Mouse (Mus musculus): ENCODE results near the gene P2ry14. TPM values are rescaled to one million over a fixed set of nuclear protein-coding genes. Genes with fewer than 3 reads are reported as not detected.
A peak's percentile ranks its signal among the peaks of the same experiment; 100 is the strongest.

Gene P2ry14
- 5.7 and 7.2 TPM in 2 replicates for total RNA-seq (2015)
- 5.0 and 8.0 TPM in 2 replicates for total RNA-seq (2017)

DNA sequence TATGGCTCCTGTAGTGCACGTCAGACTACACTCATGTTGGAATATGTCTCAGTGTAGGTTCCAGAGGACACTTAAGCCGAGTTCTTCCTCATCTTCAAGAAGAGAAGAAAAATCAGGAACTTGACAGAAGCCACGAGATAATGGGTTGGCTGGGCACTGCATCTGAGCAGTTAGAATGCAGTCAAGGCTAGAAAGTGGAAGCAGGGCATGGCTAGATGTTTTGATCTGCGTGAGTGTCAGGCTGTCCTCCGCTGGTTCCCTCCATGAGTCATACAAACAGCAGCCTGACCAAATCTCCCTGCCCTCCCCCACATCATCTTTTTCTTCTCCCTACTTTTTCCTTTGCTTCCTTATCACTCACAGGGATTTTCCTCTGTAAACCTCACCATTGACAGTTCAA is at the start of gene P2ry14:
P2ry14 (minus strand) TSS at position 195 of the 400 bp plus-strand sequence.
- ATAC-seq (replicated peaks; ENCODE audit: poor library complexity), result peak; percentile 79

DNA sequence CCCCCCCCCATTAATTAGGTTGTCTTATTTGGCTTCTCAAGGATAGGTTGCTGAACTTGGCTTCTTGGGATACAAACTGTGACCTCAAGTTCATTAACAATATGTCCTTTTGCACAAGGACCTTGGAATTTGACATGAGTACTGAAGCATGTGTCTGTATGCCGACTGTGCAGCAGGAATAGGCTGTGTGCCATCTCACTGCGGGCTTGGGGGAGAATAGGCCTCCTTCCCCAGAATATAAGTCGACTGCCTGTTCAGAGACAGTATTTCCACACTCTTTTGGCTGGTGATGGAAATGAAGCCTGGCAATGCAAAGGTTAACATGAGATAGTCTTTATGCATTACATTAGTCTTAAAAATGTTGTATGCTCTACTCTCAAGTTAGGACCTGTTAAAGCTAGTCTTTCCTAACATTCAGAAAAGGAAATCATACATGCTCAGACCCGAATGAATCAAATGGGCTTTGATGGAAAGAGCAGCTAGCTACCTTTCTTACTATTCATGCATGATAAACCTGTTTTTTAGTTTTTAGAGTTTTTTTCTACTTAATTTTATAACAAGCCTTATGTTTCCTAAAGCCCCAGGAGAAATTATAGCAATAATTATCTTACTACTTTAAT is 44.0 kb upstream of the P2ry14 start:
- ATAC-seq (replicated peaks; ENCODE audit: poor library complexity), result no peak

GRCm38 (mm10) chr3:59194938-59195337 is 41.5 kb upstream of the P2ry14 start, which contains the start of gene Gpr87:
TSS of gene Gpr87 (minus strand) at chr3:59195104.
- ATAC-seq (replicated peaks; ENCODE audit: poor library complexity), result no peak

- no peak for ATAC-seq (replicated peaks; ENCODE audit: poor library complexity)
Observed at GRCm38 (mm10) chr3:59194099-59194498, 40.7 kb upstream of the P2ry14 start.

DNA sequence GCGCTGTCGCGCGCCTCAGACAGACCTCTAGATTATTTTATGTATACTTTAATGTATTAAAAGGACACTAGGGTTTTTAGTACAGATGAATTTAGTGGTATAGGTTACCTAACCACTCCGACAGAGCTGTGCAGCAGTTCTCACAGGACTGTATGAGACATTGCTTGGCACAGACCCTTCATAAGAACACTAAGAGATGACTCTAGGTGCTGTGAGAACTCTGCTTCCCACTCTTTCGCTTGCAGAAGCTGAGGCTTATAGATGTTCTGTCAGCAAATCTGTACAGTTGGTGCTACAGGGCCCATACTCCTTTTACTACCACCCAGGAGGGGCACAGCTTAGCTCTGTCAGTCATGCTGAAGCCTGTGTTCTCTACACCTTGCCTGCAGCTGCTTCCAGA is 38.3 kb upstream of the P2ry14 start:
- no peak for ATAC-seq (replicated peaks; ENCODE audit: poor library complexity)

- ATAC-seq (replicated peaks; ENCODE audit: poor library complexity), result no peak
Observed at GRCm38 (mm10) chr3:59187336-59187735, 33.9 kb upstream of the P2ry14 start.

- no peak for ATAC-seq (replicated peaks; ENCODE audit: poor library complexity)
Observed at GRCm38 (mm10) chr3:59185662-59186061, 32.2 kb upstream of the P2ry14 start.

GRCm38 (mm10) chr3:59182129-59182528 is 28.7 kb upstream of the P2ry14 start:
- ATAC-seq (replicated peaks; ENCODE audit: poor library complexity), result no peak

DNA sequence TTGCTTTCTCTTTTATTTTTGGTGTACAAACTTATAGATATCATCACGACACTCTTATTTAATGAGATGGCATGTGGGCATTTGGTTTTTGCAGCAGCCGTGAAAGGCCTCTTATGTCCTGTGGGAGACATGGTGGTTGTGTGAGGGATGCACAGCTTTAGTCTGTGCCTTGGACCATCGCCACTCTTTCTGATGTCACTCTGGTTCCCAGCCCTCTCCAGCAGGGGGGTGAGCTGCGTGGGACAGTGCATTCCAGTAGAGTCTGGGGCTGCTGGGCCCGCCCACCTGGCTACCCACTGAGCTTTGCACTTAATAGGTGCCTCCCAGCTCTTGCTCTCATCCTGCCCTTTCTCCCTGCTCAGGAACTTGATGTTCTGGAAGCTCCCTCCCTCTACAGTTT is 27.7 kb upstream of the P2ry14 start:
- ATAC-seq (replicated peaks; ENCODE audit: poor library complexity), result 0 out of 2 replicates have a peak, but pooled peaks have one; percentile 23

DNA sequence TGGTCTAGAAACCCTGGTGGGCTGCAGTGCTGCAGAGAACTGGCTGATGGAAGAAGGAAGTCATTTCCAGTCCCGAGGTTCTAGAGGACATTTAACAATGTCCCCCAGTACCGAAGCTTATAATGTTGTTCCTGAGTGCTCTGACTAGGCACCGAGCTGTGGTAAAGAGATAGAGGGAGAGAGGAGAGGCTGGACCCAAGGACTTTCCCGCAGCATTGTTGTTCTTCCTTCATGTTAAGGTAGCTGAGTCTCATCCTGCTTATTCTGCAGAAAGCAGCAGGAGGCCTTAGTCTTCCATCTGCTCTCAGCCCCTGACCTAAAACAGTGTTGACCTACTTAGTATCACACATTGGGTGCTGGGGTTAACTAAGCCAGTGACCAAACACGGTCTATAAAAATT is 23.5 kb upstream of the P2ry14 start:
- no peak for ATAC-seq (replicated peaks; ENCODE audit: poor library complexity)

GRCm38 (mm10) chr3:59175234-59175633 is 21.8 kb upstream of the P2ry14 start:
- ATAC-seq (replicated peaks; ENCODE audit: poor library complexity), result peak; percentile 89

GRCm38 (mm10) chr3:59174426-59175154 is 21.2 kb upstream of the P2ry14 start:
- peak; percentile 29 for ATAC-seq (replicated peaks; ENCODE audit: poor library complexity)

DNA sequence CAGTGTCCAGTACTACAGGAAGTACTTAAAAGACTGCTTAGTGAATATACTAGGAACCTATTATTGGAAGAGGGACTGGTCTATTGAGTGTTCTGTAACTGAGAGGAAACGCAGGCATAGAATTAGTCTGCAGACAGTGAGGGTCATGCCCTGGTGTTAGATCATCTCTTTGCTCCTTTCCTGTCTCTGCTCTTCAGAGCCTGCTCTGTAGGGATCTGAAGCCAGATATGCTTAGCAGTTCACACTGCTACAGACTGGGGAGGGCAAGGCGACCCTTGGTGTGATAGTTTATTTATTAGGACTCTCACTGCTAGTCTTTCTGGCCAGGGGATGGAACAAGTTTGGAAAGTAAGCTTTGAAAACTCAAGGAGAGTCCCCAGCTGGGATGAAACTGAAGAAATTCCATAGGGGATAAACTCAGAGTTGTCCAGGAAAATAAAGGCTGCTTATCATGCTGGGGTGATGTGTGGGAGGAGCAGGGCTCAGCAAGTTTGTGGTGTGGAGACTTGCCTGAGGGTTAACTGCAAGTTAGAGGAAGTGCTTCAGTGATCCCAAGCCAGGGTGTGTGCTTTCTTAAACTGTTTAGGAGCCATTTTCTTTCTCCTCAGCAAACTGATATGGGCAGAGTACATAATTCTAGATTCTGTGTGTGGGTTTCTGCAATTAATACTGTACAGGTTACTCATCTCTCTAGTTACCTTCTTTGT is 16.7 kb upstream of the P2ry14 start:
- peak; percentile 29; the same call in 1 of the 2 replicates for ATAC-seq (replicated peaks; ENCODE audit: poor library complexity)

DNA sequence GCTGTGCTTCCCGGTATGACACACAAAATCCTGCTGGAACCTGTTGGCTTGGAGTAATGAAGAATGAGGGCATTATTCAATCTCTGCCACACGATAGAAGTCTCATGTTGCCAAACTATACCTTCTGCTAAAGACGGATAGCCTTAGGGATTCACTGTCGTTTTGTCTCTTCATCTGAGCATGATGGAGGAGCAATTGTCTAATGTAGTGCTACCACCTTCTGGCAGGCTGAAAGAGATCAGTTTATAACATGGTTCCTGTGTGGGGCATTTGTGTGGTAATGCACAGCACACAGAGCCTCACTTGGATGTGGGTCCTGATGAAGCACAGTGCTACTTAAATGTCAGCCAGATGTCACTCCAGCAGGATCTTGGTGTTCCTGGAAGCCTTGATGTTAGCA is 15.8 kb upstream of the P2ry14 start:
- ATAC-seq (replicated peaks; ENCODE audit: poor library complexity), result no peak

- peak; percentile 80 for ATAC-seq (replicated peaks; ENCODE audit: poor library complexity)
Observed at GRCm38 (mm10) chr3:59168476-59168875, 15.1 kb upstream of the P2ry14 start.

- ATAC-seq (replicated peaks; ENCODE audit: poor library complexity), result no peak
Observed at GRCm38 (mm10) chr3:59167417-59168054, 14.1 kb upstream of the P2ry14 start.

- ATAC-seq (replicated peaks; ENCODE audit: poor library complexity), result no peak
Observed at GRCm38 (mm10) chr3:59160465-59160864, 7.0 kb upstream of the P2ry14 start.

- ATAC-seq (replicated peaks; ENCODE audit: poor library complexity), result peak; percentile 24; the same call in 1 of the 2 replicates
Observed at GRCm38 (mm10) chr3:59157048-59157447, 3.6 kb upstream of the P2ry14 start.

DNA sequence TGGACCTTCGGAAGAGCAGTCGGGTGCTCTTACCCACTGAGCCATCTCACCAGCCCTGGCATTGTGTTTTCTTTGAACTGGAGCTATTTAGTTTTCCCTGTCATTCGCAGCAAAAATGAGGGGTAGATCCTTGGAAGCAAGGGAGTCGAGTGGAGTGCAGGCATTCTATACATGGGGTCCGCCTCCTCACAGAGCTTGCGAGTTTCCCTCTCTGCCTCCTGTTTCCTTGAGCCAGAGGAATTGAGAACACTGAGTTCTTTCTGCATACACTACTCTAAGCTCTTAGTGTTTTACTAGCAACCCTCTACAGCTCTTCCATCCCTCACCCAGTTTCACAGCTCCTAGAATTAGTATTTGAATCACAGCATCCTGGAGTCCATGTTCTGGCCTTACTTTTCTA is 2.0 kb upstream of the P2ry14 start:
- ATAC-seq (replicated peaks; ENCODE audit: poor library complexity), result no peak

GRCm38 (mm10) chr3:59154888-59155287 is 1.5 kb upstream of the P2ry14 start:
- ATAC-seq (replicated peaks; ENCODE audit: poor library complexity), result peak; percentile 55

GRCm38 (mm10) chr3:59150624-59151023 is 2.8 kb downstream of the P2ry14 start:
- no peak for ATAC-seq (replicated peaks; ENCODE audit: poor library complexity)
